In genomic region chr8:70522592-70523403, GRCm38 (mm10) we compare ENCODE assay signal across 8 mouse cellular contexts. TPM values are rescaled to one million over a fixed set of nuclear protein-coding genes. Genes with fewer than 3 reads are reported as not detected.
DNase-seq lines count a peak whose midpoint lies in the region; ATAC-seq and TF ChIP-seq lines count a peak whose summit lies in the region.

No protein-coding gene starts in this region.

- H3K36me3 ChIP-seq in ES-Bruce4 (ENCODE audit: control insufficient read depth, insufficient read depth, low read length, poor library complexity, severe bottlenecking): peaks cover 18% of the 10 kb centered on the region
- 0 out of 2 replicates have a peak, but pooled peaks cover 12% of the 10 kb centered on the region for H3K36me3 ChIP-seq in forebrain, embryonic 14.5 days (ENCODE audit: control insufficient read depth, insufficient read depth, low read length)

- H3K4me3 ChIP-seq in ES-Bruce4 (ENCODE audit: low read depth, low read length): peak overlapping the region; percentile 79
- peak overlapping the region; percentile 62 for H3K4me3 ChIP-seq in forebrain, embryonic 14.5 days (ENCODE audit: low read depth, low read length)
- peak overlapping the region; percentile 94 for H3K4me3 ChIP-seq in lung, adult 2 months (replicated peaks; ENCODE audit: extremely low read depth, low read depth, low read length)

- ATAC-seq in cerebellum, adult (ENCODE audit: insufficient number of reproducible peaks, low FRiP score, low TSS enrichment): peak; percentile 84
- ATAC-seq in forebrain, embryonic 14.5 days: peak; percentile 86
- peak; percentile 91 for ATAC-seq in neutrophil, adult 5-6 weeks (ENCODE audit: extremely low read depth, insufficient number of reproducible peaks, low FRiP score, poor library complexity, severe bottlenecking)

- intact Hi-C loops in heart, postnatal 25 days (cut with DNase I): no loop called here

- peak; percentile 99 for DNase-seq in forebrain, embryonic 14.5 days (ENCODE audit: low spot score)
- DNase-seq in heart, postnatal 25 days (ENCODE audit: low spot score): peak; percentile 94
- peak; percentile 94 to 97 for DNase-seq in layer of hippocampus, adult 18-20 months (ENCODE audit: low spot score in 2 of 2)
- DNase-seq in lung, adult 2 months: peak; percentile 93
- peak; percentile 92 to 95 for DNase-seq in thymus, adult 18-20 months

- peak overlapping the region; percentile 85 for H3K4me2 ChIP-seq in forebrain, embryonic 14.5 days (ENCODE audit: low read length)

- peak overlapping the region; percentile 91 for H3K9ac ChIP-seq in ES-Bruce4 (ENCODE audit: low read depth, poor library complexity, severe bottlenecking)
- peak overlapping the region; percentile 68 for H3K9ac ChIP-seq in forebrain, embryonic 14.5 days (ENCODE audit: low read length)

- no peaks in the 10 kb centered on the region for H3K27me3 ChIP-seq in ES-Bruce4 (ENCODE audit: control insufficient read depth, insufficient read depth, low read length, poor library complexity, severe bottlenecking)
- H3K27me3 ChIP-seq in forebrain, embryonic 14.5 days (replicated peaks; ENCODE audit: control insufficient read depth, insufficient read depth, low read length): no peaks in the 10 kb centered on the region

- no peaks in the 10 kb centered on the region for H3K9me3 ChIP-seq in ES-Bruce4 (replicated peaks; ENCODE audit: control insufficient read depth, insufficient read depth, low read length, poor library complexity, severe bottlenecking)
- no peaks in the 10 kb centered on the region for H3K9me3 ChIP-seq in forebrain, embryonic 14.5 days (replicated peaks; ENCODE audit: control insufficient read depth, low read length)

- peak; percentile 20 for TF ChIP-seq CTCF in ES-Bruce4 (IDR thresholded peaks at IDR 0.05; ENCODE audit: low read depth, low read length)
- peak; percentile 40 for TF ChIP-seq CTCF in lung, adult 2 months (IDR thresholded peaks at IDR 0.05; ENCODE audit: insufficient read depth, low read length)

- TF ChIP-seq POLR2A in ES-Bruce4 (IDR thresholded peaks at IDR 0.05; ENCODE audit: insufficient read depth, low read length): no peak
- TF ChIP-seq POLR2A in lung, adult 2 months (IDR thresholded peaks at IDR 0.05; ENCODE audit: borderline replicate concordance, extremely low read depth, low read depth, low read length): peak; percentile 64; the same call in 1 of the 2 replicates

- peaks cover 3% of the 10 kb centered on the region for H3K4me1 ChIP-seq in ES-Bruce4 (ENCODE audit: control insufficient read depth, insufficient read depth, low read length)
- peaks cover 6% of the 10 kb centered on the region for H3K4me1 ChIP-seq in forebrain, embryonic 14.5 days (ENCODE audit: control insufficient read depth, insufficient read depth, low read length)
- peaks cover 10% of the 10 kb centered on the region for H3K4me1 ChIP-seq in lung, adult 2 months (ENCODE audit: control insufficient read depth, insufficient read depth, low read length)

- H3K27ac ChIP-seq in ES-Bruce4 (ENCODE audit: insufficient read depth, low read length): peak overlapping the region; percentile 98
- peak overlapping the region; percentile 89 for H3K27ac ChIP-seq in forebrain, embryonic 14.5 days (ENCODE audit: low read depth, low read length)

- no peak for TF ChIP-seq EP300 in ES-Bruce4 (IDR thresholded peaks at IDR 0.05; ENCODE audit: insufficient read depth, low read depth, low read length)

- WGBS in forebrain, embryonic 14.5 days: under 1% methylated on average over 51 of the region's 51 CpGs
- WGBS in lung, adult 2 months: under 1% methylated on average over 50 of the region's 51 CpGs

RNA-seq across cellular contexts. Expression of gene Fkbp8, which starts 4.7 kb away (rescaled TPM):
- 80.5 and 87.3 TPM in 2 replicates for polyA plus RNA-seq in ES-Bruce4 (2011; ENCODE audit: insufficient read depth, insufficient read length, low read depth, missing spikeins)
- 363 and 380 TPM in 2 replicates for polyA plus RNA-seq in forebrain, embryonic 14.5 days (2014; fragmentation: Nextera tagmentation; extraction: Ambion mirVana)
- total RNA-seq in heart, postnatal 25 days (2021): 100 to 1,000 TPM; 130 to 135 TPM
- total RNA-seq in layer of hippocampus, adult 18-20 months (2021): 100 to 1,000 TPM; 450 to 467 TPM
- polyA plus RNA-seq in lung, adult 2 months (2012; rRNA removed): 361 and 369 TPM in 2 replicates
- 185 and 192 TPM in 2 replicates for total RNA-seq in neutrophil, adult 5-6 weeks (2017)

RNA-seq across cellular contexts. Expression of gene Kxd1, which starts 5.0 kb away (rescaled TPM):
- polyA plus RNA-seq in ES-Bruce4 (2011; ENCODE audit: insufficient read depth, insufficient read length, low read depth, missing spikeins): 57.4 and 63.5 TPM in 2 replicates
- 49.1 and 57.9 TPM in 2 replicates for polyA plus RNA-seq in forebrain, embryonic 14.5 days (2014; fragmentation: Nextera tagmentation; extraction: Ambion mirVana)
- total RNA-seq in heart, postnatal 25 days (2021): 10 to 100 TPM; 73.6 to 76.6 TPM
- total RNA-seq in layer of hippocampus, adult 18-20 months (2021): 10 to 100 TPM; 40.6 to 45.6 TPM
- 48.7 and 54.6 TPM in 2 replicates for polyA plus RNA-seq in lung, adult 2 months (2012; rRNA removed)
- total RNA-seq in neutrophil, adult 5-6 weeks (2017): 47.4 and 51.6 TPM in 2 replicates

RNA-seq across cellular contexts. Expression of gene Uba52, which starts 12.2 kb away (rescaled TPM):
- 1,157 and 1,272 TPM in 2 replicates for polyA plus RNA-seq in ES-Bruce4 (2011; ENCODE audit: insufficient read depth, insufficient read length, low read depth, missing spikeins)
- 709 and 911 TPM in 2 replicates for polyA plus RNA-seq in forebrain, embryonic 14.5 days (2014; fragmentation: Nextera tagmentation; extraction: Ambion mirVana)
- total RNA-seq in heart, postnatal 25 days (2021): 1,000 to 10,000 TPM; 1,533 to 1,573 TPM
- 1,000 to 10,000 TPM; 1,062 to 1,079 TPM for total RNA-seq in layer of hippocampus, adult 18-20 months (2021)
- 370 and 371 TPM in 2 replicates for polyA plus RNA-seq in lung, adult 2 months (2012; rRNA removed)
- 720 and 1,162 TPM in 2 replicates for total RNA-seq in neutrophil, adult 5-6 weeks (2017)

RNA-seq across cellular contexts. Expression of gene Rex1bd, which starts 16.2 kb away (rescaled TPM):
- polyA plus RNA-seq in ES-Bruce4 (2011; ENCODE audit: insufficient read depth, insufficient read length, low read depth, missing spikeins): 40.0 and 43.7 TPM in 2 replicates
- polyA plus RNA-seq in forebrain, embryonic 14.5 days (2014; fragmentation: Nextera tagmentation; extraction: Ambion mirVana): 174 and 199 TPM in 2 replicates
- total RNA-seq in heart, postnatal 25 days (2021): 100 to 1,000 TPM; 102 TPM
- 100 to 1,000 TPM in 1 of 2 experiments, 10 to 100 TPM in 1; 96.5 to 104 TPM for total RNA-seq in layer of hippocampus, adult 18-20 months (2021)
- 145 and 178 TPM in 2 replicates for polyA plus RNA-seq in lung, adult 2 months (2012; rRNA removed)
- total RNA-seq in neutrophil, adult 5-6 weeks (2017): 12.4 and 29.8 TPM in 2 replicates

RNA-seq across cellular contexts. Expression of gene Ell, which starts 16.5 kb away (rescaled TPM):
- polyA plus RNA-seq in ES-Bruce4 (2011; ENCODE audit: insufficient read depth, insufficient read length, low read depth, missing spikeins): 12.4 and 13.2 TPM in 2 replicates
- 15.1 TPM in 2 replicates for polyA plus RNA-seq in forebrain, embryonic 14.5 days (2014; fragmentation: Nextera tagmentation; extraction: Ambion mirVana)
- total RNA-seq in heart, postnatal 25 days (2021): 10 to 100 TPM; 11.7 to 13.3 TPM
- total RNA-seq in layer of hippocampus, adult 18-20 months (2021): 10 to 100 TPM; 18.9 to 21.8 TPM
- polyA plus RNA-seq in lung, adult 2 months (2012; rRNA removed): 29.6 and 32.9 TPM in 2 replicates
- total RNA-seq in neutrophil, adult 5-6 weeks (2017): 38.8 and 40.6 TPM in 2 replicates

Comparison
In these comparisons a context has a peak if more than half of its experiments do, and no peak if none do; other contexts are left out.
1. Peak in every context shown above with its lines: DNase-seq, ATAC-seq, H3K4me3 ChIP-seq and H3K27ac ChIP-seq.